ENCODE assay signal across 22 mouse cellular contexts in genomic region chr9:66152011-66152410, GRCm38 (mm10).
"Had no signal": no experiment of that assay in that cellular context is flagged by ENCODE, and none has a peak within 500 bp of the region (broad histone marks: within the 10 kb centered on the region; RNA-seq: fewer than 3 reads in every experiment).

No protein-coding gene starts in this region.

- H3K4me2 ChIP-seq: heart, embryonic 12.5 days; hindbrain, embryonic 13.5 days; hindbrain, embryonic 15.5 days; intestine, embryonic 15.5 days; limb, embryonic 12.5 days; liver, embryonic 12.5 days had no signal

- H3K9ac ChIP-seq: heart, embryonic 12.5 days; hindbrain, embryonic 13.5 days; hindbrain, embryonic 15.5 days; intestine, embryonic 15.5 days; limb, embryonic 12.5 days; liver, embryonic 12.5 days; liver, embryonic 14.5 days had no signal

- H3K27ac ChIP-seq: heart, adult 2 months; hindbrain, embryonic 13.5 days; hindbrain, embryonic 15.5 days; intestine, embryonic 15.5 days; layer of hippocampus, adult 2 months; left cerebral cortex, adult 2 months; limb, embryonic 10.5 days; limb, embryonic 12.5 days; liver, embryonic 12.5 days; liver, embryonic 14.5 days had no signal

- H3K36me3 ChIP-seq: heart, embryonic 12.5 days; hindbrain, embryonic 13.5 days; hindbrain, embryonic 15.5 days; intestine, embryonic 15.5 days; limb, embryonic 10.5 days; limb, embryonic 12.5 days; liver, embryonic 12.5 days had no signal

- H3K27me3 ChIP-seq: intestine, embryonic 15.5 days had no signal

- H3K4me3 ChIP-seq: heart, adult 2 months; heart, embryonic 12.5 days; hindbrain, embryonic 13.5 days; hindbrain, embryonic 15.5 days; intestine, embryonic 15.5 days; layer of hippocampus, adult 2 months; left cerebral cortex, adult 2 months; limb, embryonic 10.5 days; limb, embryonic 12.5 days; liver, embryonic 12.5 days had no signal

- ATAC-seq: inflammation-experienced regulatory T-cells, adult 6 months; intestine, embryonic 15.5 days; intestine, postnatal 0 days; liver, embryonic 12.5 days had no signal

- H3K4me1 ChIP-seq: hindbrain, embryonic 13.5 days; hindbrain, embryonic 15.5 days; intestine, embryonic 15.5 days; limb, embryonic 12.5 days; liver, embryonic 12.5 days had no signal

- H3K9me3 ChIP-seq: heart, embryonic 12.5 days; hindbrain, embryonic 13.5 days; hindbrain, embryonic 15.5 days; intestine, embryonic 15.5 days; limb, embryonic 10.5 days; limb, embryonic 12.5 days; liver, embryonic 12.5 days had no signal

- DNase-seq: gastrocnemius, postnatal 10 days; gastrocnemius, postnatal 25 days; heart, adult 2 months; heart, postnatal 10 days; heart, postnatal 4 days; kidney, adult 18-20 months; kidney, adult 8-10 months; kidney, postnatal 10 days; kidney, postnatal 25 days; kidney, postnatal 4 days had no signal
